Mouse (Mus musculus): ENCODE results near the gene Exosc5.

Gene Exosc5

DNA sequence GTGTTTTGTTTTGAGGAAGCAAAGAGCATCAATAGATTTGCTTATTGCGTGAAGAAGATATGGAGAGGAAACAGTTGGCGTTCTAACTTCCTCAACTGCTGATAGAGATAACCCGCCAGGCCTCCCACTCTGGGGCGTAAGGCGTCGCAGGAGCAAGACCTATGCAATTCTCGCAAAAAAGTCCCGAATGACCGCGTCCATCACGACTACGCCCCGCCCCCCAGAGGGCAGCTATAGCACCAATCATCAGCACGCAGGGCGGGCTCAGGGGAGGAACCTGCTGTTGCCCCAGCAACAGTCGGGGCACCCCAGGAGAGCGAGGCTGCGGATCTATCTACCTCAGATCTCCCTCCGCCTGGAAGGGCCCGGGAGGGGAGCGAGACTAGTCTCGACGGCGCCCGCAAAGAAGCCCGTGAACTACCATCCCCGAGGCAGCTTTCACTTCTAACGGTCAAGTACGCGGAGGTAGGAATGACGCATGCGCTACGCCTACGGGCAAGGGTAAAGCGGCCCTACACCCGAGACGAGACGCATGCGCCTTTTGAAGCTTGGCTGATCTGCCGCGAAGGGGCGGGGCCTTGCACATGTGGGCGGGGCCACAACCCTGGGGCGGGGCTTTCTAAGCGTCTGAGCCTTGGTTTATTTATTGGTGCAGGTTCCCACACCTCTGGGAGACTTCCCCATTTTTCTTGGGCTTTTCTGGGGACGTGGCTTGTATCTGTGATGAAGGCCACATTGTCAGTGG, 21.7 kb downstream of the Exosc5 start, which contains the start of gene B9d2:
B9d2 (plus strand) TSS at position 267 of the 745 bp plus-strand sequence.
- peak; percentile 94 to 95 for DNase-seq

- DNase-seq = no peak
Measured at GRCm38 (mm10) chr7:25681341-25682231, 22.6 kb downstream of the Exosc5 start.

DNA sequence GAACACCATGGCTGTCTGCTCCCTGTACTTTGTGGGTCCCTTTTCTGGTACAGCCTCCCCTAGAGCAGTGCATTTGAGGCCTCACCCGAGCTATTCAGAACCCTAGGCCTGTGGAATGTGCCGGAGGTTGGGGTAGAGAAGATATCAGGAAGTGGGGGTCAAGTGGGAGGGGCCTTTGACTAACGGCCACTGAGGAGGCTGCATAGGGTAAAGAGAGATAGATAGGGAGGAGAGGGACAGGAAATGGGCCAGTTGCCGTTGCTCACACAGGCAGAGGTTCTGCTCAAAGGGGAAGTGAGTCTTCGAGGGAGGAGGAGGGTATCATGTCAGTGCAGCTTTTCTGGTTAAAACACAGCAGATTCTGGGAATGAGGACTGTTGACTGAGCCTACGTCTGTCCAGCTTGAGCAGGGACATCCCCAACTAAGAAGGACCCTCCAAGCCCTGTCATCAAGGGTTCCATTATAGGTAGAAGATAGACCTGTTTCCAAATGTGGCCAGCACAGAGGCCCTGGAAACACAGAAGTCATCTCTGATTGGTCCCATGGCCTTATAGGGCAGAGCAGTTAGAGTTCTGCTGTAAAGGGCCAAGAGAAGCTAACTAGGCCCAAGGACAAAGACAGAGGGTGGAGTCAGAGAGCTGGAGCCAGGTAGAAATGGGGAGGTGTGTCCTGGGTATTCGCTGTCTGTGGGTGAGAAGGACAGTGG, 24.7 kb downstream of the Exosc5 start:
- DNase-seq = no peak

DNA sequence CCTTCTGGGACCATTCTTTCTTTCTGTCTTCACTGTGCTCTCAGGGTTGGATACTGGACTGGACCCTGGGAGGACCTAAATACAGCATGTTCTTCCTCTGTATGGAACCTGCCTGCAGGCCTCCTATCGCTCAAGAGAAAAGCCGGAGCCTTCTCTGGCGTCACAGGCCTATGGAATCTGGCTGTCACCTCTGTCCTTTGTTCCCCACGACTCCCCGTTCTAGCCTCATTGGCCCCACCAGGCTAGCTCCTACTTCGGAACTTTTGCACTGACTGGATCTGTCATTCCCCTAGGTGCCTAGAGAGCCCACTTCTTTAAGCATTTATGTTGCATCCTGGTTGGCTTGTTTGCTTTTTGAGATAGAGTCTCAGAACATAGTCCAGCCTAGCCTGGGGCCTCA, 25.7 kb downstream of the Exosc5 start:
- no peak for DNase-seq

GRCm38 (mm10) chr7:25685926-25686470, 27.0 kb downstream of the Exosc5 start:
- no peak for DNase-seq

- peak in 1 of 2 experiments; percentile 55 for DNase-seq
Measured at GRCm38 (mm10) chr7:25686680-25687531, 27.9 kb downstream of the Exosc5 start, which contains the start of gene Tgfb1. Tgfb1 (plus strand) TSS chr7:25687002.

GRCm38 (mm10) chr7:25687811-25688401, 28.9 kb downstream of the Exosc5 start:
- DNase-seq = peak in 1 of 2 experiments; percentile 51

DNA sequence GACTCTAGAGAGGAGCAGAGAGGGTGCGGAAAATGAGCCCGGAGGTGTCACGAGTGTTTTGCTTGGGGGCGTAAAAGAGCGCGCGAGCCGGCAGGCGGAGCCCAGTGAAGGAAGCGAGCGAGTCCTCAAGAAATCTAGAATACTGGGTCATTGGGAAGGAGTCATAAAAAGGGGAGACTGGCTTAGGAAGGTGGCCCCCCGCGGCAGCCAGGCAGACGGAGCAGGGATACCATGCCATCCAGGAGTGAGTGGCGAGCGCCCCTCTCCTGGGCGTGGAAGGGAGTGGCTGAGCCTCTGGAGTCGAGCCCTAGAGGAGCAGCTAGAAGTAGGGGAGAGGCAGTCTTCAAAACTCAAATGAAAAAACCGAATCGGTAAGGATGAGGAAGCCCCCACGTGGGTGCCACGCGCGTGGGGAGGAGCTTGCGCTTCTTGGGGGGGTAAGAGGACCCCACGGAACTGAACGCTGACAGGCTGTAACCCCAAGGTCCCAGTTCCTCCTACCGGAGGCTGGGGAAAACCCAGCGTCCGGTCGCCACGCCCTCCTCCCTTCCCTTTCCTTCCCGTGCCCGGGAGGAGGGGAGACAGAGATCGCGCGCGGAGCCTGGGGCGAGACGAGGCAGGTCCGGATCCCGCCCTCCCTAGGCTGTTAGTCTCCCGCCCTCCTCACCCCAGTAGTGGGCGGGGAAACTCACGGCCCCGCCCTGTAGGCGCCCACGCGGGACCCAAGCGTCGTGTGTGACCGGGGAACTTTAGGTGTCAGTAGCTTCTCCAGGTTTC, 30.0 kb downstream of the Exosc5 start:
- DNase-seq = peak in 1 of 2 experiments; percentile 44

DNA sequence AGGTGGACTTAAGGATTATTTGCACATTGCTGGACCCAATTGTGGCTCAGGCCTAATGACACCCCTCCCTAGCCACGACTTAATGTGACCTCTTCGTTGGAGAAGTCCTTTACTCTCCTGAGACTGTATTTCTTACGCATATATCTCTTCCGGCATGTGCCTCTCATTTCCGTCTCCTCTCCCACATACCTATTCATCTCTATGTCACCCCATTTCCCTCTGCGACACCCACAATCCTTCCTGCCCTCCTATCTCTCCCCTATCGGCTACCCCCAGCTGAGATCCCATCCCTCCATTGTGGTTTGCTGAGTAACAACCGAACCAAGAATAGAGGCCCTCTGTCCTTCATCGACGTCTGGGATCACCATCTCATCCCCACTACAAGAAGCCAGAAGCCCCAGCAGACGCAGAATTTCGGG, 30.6 kb downstream of the Exosc5 start:
- no peak for DNase-seq

GRCm38 (mm10) chr7:25690051-25690450, 31.1 kb downstream of the Exosc5 start:
- no peak for DNase-seq

- no peak for DNase-seq
Measured at GRCm38 (mm10) chr7:25694104-25694503, 35.1 kb downstream of the Exosc5 start.

GRCm38 (mm10) chr7:25699851-25700250, 40.9 kb downstream of the Exosc5 start:
- DNase-seq = no peak

- no peak for DNase-seq
Measured at GRCm38 (mm10) chr7:25700732-25701131, 41.8 kb downstream of the Exosc5 start.

GRCm38 (mm10) chr7:25702350-25702749, 43.4 kb downstream of the Exosc5 start:
- DNase-seq = no peak

GRCm38 (mm10) chr7:25703793-25704494, 45.0 kb downstream of the Exosc5 start:
- DNase-seq = no peak

- DNase-seq = peak in 1 of 2 experiments; percentile 55
Measured at GRCm38 (mm10) chr7:25704716-25705364, 45.9 kb downstream of the Exosc5 start.

DNA sequence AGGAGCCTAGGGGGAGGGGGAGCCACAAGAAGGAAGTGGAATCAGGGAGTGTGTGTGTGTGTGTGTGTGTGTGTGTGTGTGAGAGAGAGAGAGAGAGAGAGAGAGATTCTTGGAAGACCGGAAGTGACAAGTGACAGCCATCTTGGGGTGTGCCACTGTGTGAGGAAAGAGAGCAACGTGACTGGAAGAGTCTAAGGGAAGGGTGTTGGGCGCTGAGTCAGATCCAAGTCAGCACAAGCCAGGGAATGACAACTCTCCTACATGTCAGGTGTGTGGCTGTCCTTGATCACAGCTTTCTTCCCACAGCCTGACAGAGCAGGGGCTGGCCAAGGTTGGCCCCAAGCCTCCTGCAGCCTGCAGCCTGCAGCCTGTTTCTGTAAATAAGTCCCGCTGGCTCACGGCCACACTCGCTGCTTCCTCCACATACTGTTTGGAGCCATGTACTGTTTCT, 46.9 kb downstream of the Exosc5 start:
- DNase-seq = peak; percentile 65 to 79

DNA sequence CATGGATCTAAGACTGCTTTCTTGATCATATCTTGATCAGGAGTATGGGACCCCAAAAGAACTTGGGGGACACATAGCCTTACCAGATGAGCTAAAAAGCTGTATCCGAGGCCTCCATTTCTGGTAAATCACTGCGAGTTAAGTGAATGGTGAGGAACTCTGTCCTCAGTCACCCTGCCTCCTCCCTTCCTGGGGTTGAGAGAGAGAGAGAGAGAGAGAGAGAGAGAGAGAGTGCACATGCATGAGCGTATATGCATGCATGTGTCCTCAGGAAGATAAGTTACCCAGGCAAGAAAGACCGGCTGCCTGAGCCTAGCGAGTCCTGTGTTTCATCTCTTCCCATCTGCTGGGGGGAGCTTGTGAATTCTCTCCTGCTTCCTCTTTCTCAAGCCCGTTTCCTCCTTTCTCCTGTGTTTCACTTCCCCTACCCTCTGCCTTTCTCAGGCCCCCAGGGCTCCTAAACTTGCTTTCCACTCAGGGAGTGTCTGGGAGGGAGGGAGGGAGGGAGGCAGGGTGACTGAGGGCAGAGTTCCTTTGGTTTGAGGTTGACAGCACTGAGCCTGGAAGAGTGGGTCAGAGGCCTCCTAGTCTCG, 47.7 kb downstream of the Exosc5 start:
- DNase-seq = no peak

Data from cerebellum, postnatal 25 days (tissue).